Mouse (Mus musculus) cortical plate, adult 2 months (tissue): ENCODE results near the gene Dlk2.

ENCODE experiments used
- CTCF ChIP-seq: fragments of 200-500 bp; IDR thresholded peaks from 2 replicates; pipeline ENCODE4 v1.5.1; 2011; ENCODE audit warnings: mild to moderate bottlenecking, control low read depth, low read length; ENCODE audit not compliant: insufficient read depth; ENCODE audit errors: extremely low read depth
- POLR2A ChIP-seq: fragments of 200-500 bp; IDR thresholded peaks from 2 replicates; pipeline ENCODE4 v1.6.1; 2011; ENCODE audit warnings: mild to moderate bottlenecking, low read length, control low read depth; ENCODE audit not compliant: insufficient read depth; ENCODE audit errors: extremely low read depth

GRCm38 (mm10) chr17:46296601-46297000, 620 bp upstream of the Dlk2 start:
- TF ChIP-seq CTCF (no peak), POLR2A (no peak)
